Mouse (Mus musculus) stomach, postnatal 0 days (tissue): ENCODE data around the gene Map3k9.

Experiments
- CTCF ChIP-seq: IDR thresholded peaks from 2 replicates; pipeline ENCODE4 v1.5.1; 2016; ENCODE audit warnings: antibody characterized with exemption, low read depth, mild to moderate bottlenecking, moderate library complexity
- EP300 ChIP-seq: optimal IDR thresholded peaks from 2 replicates; pipeline ENCODE3; 2016; ENCODE audit warnings: antibody characterized with exemption

- TF ChIP-seq EP300 = peak; percentile 90
- TF ChIP-seq CTCF = no peak
These were observed 68.4 kb downstream of the Map3k9 start for GRCm38 (mm10) chr12:81712618-81713017.
